Mouse (Mus musculus): Measurements from ENCODE around the gene March1. TPM values are rescaled to one million over a fixed set of nuclear protein-coding genes. Genes with fewer than 3 reads are reported as not detected.
"Not testable (repeated sequence)": the region's sequence is repeated elsewhere in the genome, so short reads cannot be mapped to it uniquely, and the experiment has no call there.

The March1 gene
- total RNA-seq, 2 experiments from 2014 or later = 0.89 to 1.3 TPM

DNA sequence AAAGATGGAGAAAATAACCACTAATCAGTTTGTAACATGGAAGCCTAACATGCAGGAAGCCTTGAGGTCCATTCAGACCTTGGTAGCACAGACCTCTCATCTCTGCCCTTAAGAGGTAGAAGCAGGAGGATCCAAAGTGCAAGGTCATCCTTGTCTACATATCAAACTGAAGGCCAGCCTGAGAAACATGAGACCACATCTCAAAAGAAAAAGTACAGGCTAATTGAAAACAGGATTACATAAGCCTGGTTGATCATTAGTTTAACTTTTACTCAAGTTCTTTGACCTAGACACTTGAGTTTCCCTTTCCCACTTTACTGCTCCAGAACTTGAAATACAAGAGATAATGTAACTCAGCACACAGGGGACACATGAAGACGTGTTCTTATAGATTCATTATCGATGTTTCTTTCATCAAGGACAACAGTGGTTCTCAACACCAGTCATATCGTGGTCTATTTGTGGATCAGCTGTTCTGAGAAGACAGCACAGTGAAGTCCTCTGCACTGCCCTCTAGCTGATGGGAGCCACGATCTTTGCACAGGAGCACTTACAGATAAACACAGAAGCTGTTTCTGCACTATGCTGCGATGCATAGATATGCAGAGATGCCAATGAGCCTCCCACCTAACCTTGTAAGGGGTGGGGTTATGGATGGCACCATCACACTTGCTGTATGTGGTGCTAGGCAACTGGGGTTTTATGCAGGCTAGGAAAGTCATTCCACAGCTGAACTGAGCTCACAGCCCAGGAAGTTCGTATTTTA lies 789.1 kb downstream of the March1 start:
- intact Hi-C loops (cut with DNase I) = no loop called here
- DNase-seq = no peak

- DNase-seq = no peak
- intact Hi-C loops (cut with DNase I) = no loop called here
Observed at GRCm38 (mm10) chr8:66410080-66410615, 792.4 kb downstream of the March1 start.

DNA sequence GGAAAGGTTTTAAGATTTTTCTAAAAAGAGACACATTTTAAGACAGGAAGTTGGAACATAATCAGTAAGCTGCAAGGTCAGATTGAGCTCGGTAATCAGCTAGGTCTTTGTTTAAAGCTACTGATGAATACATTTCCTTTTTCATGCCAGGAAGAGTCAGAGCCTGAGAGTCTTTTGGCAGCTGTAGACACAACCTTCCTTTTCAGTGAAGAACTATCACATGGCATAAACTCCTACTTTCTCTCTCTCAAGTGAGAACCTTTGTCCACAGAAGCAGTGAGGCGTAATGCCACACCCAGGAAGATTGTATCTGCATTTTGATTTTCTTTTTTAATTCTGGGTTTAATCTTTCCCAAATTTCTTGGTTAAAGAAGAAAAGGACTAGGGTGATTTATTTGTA lies 795.4 kb downstream of the March1 start:
- DNase-seq = no peak
- intact Hi-C loops (cut with DNase I) = no loop called here

GRCm38 (mm10) chr8:66415234-66415633 lies 797.5 kb downstream of the March1 start:
- DNase-seq = no peak
- intact Hi-C loops (cut with DNase I) = no loop called here

DNA sequence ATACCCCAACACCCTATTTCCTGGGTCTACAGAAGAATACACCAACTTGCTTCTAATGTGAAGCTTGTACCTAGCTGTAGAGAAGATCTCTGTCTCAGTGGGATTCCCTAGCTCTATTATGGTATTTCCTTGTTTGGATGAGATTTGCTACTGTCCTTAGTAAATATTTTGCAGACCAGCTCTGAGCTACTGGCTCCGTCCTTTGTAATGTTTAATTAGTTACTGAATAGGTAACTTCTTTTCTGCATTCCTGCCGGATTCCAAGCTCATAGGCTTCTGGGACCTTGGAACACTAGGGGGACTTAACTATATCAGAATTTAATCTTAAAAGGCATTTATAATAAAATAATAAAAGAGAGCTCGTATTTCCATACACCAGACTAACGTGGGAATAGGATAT lies 799.9 kb downstream of the March1 start:
- intact Hi-C loops (cut with DNase I); DNase-seq: not testable (repeated sequence)

DNA sequence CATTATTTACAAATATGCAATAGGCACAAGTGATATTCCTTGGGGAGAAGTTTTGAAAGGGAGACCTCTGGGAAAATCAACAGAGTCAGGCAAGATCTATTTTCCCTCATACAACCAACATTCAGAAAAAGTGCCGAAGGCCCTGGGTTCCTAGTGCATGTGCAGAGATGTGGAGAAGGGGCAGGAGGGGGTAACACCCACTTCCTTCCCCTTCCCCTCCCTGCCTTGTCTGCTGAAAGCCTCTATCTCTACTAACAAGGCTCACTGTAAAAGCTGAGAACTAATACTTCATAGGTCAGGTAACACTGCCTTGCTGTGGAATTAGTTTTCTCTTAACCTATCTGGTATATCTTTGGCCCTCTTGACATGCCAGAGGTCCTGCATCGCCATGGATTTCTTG lies 812.9 kb downstream of the March1 start:
- intact Hi-C loops (cut with DNase I) = loop anchor here (10.0 kb wide), 1 partner anchor 1406 kb away; no protein-coding TSS in a partner anchor
- no peak for DNase-seq

- no peak for DNase-seq
- intact Hi-C loops (cut with DNase I) = loop anchor here (10.0 kb wide), 1 partner anchor 1409 kb away; no protein-coding TSS in a partner anchor
Observed at GRCm38 (mm10) chr8:66433577-66433976, 815.9 kb downstream of the March1 start.

GRCm38 (mm10) chr8:66436804-66437203 lies 819.1 kb downstream of the March1 start:
- no peak for DNase-seq
- intact Hi-C loops (cut with DNase I) = loop anchor here (5.0 to 10.0 kb wide), 2 partner anchors 1300 to 1412 kb away; no protein-coding TSS in a partner anchor

GRCm38 (mm10) chr8:66437929-66438328 lies 820.2 kb downstream of the March1 start:
- intact Hi-C loops (cut with DNase I) = loop anchor here (5.0 to 10.0 kb wide), 2 partner anchors 1301 to 1413 kb away; no protein-coding TSS in a partner anchor
- no peak for DNase-seq

DNA sequence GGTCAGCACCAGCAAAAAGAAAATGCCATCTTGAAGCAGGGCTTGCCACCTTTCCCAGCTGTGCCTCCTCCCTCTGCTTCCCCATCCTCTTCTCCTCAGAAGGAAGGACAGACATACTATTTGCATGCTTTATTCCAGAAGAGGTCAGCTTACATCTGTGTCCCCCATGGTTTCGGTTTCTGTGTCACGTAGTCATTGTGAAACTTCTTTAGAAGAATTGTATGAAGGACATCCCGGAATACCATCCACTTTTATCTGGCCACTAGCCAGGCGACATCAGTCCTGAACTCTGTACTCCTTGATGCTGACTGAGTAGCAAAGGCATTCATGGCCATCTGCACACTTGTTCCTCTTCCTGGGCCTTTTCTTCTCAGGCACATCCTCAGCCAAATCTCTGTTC lies 820.8 kb downstream of the March1 start:
- intact Hi-C loops (cut with DNase I) = loop anchor here (5.0 to 10.0 kb wide), 2 partner anchors 1301 to 1414 kb away; no protein-coding TSS in a partner anchor
- DNase-seq = peak; percentile 7 to 14

DNA sequence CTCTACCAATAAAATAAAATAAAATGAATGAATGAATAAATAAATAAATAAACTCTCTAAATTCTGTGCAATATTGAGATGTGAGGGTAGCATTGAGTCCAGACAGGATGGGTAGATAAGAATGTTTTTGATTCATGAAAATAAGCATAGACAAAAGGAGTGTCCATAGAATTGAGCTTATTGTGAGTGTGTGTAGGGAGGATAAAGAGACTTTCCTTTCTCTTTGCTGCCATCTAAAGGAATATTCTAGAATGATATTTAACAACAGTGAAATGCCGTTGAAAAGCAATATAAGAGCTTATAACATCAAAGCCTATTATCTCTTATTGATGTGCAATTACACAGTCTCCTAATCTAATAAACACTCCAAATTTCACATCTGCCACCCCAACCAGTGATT lies 823.4 kb downstream of the March1 start:
- DNase-seq = no peak
- intact Hi-C loops (cut with DNase I) = loop anchor here (5.0 kb wide), 1 partner anchor 119 kb away; no protein-coding TSS in a partner anchor

- DNase-seq = peak; percentile 7 to 32
- intact Hi-C loops (cut with DNase I) = loop anchor here (5.0 kb wide), 1 partner anchor 120 kb away; no protein-coding TSS in a partner anchor
Observed at GRCm38 (mm10) chr8:66442778-66443177, 825.1 kb downstream of the March1 start.

- intact Hi-C loops (cut with DNase I) = loop anchor here (5.0 kb wide), 1 partner anchor 122 kb away; no protein-coding TSS in a partner anchor
- DNase-seq = no peak
Observed at GRCm38 (mm10) chr8:66444141-66444540, 826.4 kb downstream of the March1 start.

GRCm38 (mm10) chr8:66445351-66445750 lies 827.7 kb downstream of the March1 start:
- DNase-seq = no peak
- intact Hi-C loops (cut with DNase I) = loop anchor here (5.0 kb wide), 1 partner anchor 962 kb away; no protein-coding TSS in a partner anchor

- intact Hi-C loops (cut with DNase I) = loop anchor here (1.0 kb wide), 1 partner anchor 47 kb away; no protein-coding TSS in a partner anchor
- DNase-seq = peak; percentile 18 to 49
Observed at GRCm38 (mm10) chr8:66450691-66451090, 833.0 kb downstream of the March1 start.

- intact Hi-C loops (cut with DNase I) = no loop called here
- DNase-seq = no peak
Observed at GRCm38 (mm10) chr8:66457057-66457456, 839.4 kb downstream of the March1 start.

DNA sequence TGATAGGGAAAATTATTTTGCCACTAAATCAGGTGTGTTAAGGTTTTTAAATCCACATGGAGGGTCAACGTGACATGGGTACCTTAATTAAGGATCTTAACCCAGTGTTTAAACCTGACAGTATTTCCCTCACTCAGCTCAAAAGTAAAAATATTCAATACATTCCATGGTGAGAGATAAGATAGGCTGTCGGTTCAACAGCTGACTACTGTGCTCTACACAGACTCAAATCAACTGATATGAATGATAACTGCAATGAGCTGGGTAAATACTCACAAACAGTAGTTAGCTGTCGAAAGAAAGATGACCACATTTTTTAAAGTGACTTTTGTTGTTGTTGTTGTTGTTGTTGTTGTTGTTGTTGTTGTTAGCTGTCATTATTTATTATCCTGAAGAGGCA lies 852.1 kb downstream of the March1 start:
- intact Hi-C loops (cut with DNase I) = no loop called here
- no peak for DNase-seq

- intact Hi-C loops (cut with DNase I) = no loop called here
- DNase-seq = no peak
Observed at GRCm38 (mm10) chr8:66476880-66477279, 859.2 kb downstream of the March1 start.

DNA sequence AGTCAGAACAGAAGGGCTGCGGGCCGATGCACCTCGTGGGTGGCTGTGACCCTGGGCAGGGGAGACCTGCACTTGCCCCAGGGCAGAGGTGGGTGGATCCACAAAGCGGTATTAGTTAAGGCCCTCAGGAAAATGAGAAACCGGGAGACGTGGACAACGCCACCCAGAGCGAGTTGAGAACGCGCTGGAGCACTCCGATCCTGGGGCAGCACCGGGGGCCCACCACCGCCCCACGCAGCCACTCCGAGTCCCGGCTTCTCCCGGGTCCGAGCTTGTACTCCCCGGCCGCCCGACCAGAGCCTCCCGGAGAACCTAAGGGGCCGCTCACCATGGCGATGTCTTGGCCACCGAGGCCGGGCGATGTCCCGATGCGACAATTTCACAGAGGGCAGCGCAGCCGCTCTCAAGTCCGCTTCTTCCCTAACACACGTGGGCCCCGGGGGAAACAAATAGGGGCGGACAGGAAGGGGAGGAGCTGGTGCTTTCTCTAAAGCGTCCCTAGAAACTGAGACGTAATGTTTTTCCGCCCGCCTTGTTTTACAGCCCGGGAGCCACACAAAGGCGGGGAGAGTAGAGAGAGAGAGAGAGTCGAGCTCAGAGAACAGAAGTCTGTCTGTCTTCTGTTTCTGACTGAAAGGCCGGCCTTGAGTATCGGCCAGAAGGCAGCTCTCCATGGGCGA lies 868.5 kb downstream of the March1 start, which contains the start of gene Tma16:
Gene Tma16 (minus strand): TSS at position 447 of the 680 bp plus-strand sequence.
- DNase-seq = peak; percentile 80 to 92
- intact Hi-C loops (cut with DNase I) = no loop called here

DNA sequence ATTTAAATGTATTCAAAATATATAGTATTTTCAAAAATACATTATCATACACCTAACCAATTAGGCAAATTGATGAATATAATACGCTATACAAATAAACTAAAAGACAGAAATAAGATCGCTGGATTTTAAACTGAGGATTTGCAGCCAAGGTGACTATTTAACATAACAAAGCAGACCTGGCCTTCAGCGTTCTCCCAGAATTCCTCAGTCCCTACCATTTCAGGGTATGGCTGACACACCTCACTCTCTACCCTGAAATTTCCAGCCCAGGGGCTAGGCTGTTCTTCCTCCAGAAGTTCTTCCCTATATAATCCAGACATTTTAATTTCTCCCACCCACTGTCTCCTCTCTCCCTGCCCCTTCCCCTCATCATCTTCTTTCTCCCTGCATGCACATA lies 870.9 kb downstream of the March1 start:
- intact Hi-C loops (cut with DNase I) = no loop called here
- no peak for DNase-seq

DNA sequence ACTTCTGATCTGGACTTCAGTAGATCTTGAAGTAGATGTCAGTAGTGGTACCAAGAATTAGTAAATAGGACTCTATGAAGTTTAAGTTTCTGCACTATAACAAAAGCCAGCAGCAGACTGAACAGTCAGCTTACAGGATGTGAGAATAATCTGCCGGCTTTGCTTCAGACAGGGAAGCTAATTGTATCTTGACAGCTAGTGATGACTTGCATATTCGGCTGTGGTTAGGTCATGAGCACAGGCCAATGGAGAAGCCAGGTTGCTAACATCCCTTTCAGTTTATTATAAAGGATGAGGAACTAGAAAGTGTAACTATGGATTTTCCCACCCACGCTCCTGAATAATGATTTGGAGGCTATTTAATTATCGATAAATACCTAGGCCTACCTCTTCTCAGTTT lies 872.9 kb downstream of the March1 start:
- DNase-seq = no peak
- intact Hi-C loops (cut with DNase I) = no loop called here
